Mouse (Mus musculus): ENCODE data around the gene Mxra8.

DNA sequence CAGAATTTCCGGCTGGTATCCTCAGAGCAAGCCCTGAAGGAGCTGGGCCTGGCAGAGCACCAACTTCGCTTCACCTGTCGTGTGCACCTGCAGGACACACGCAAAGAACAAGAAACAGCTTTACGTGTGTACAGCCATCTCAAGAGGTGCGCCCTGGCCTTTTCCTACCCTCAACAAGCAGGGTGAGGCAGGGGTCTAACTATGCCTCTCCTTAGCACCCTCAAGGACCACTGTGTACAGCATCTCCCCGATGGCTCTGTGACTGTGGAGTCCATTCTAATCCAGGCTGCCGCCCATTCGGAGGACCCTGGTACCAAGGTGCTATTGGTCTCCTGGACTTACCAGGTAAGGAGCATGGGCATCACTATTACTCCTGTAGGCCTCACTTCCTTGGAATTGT is 48.7 kb downstream of the Mxra8 start:
- TF ChIP-seq EP300 (IDR thresholded peaks at IDR 0.05) (no peak), CTCF (IDR thresholded peaks at IDR 0.05) (no peak)

All from lung, postnatal 0 days (tissue).